Mouse (Mus musculus) thymus, adult 2 months (tissue): ENCODE measurements at regions not wholly inside any gene's neighbourhood (a gene's known extent, or its start where the extent isn't known, plus 50 kb on each side); places are given as distances from the start of the nearest gene placed in this dataset.

Experiments
- CTCF ChIP-seq: fragments of 200-500 bp; IDR thresholded peaks from 2 replicates; pipeline ENCODE4 v1.5.1; 2012; ENCODE audit warnings: mild to moderate bottlenecking, control low read depth, low read length, moderate library complexity, borderline replicate concordance; ENCODE audit not compliant: control insufficient read depth, poor library complexity, insufficient read depth; ENCODE audit errors: extremely low read depth
- POLR2A ChIP-seq: fragments of 200-500 bp; IDR thresholded peaks from 2 replicates; pipeline ENCODE4 v1.6.1; 2012; ENCODE audit warnings: mild to moderate bottlenecking, low read length, control low read depth, moderate library complexity; ENCODE audit not compliant: control insufficient read depth, poor library complexity, insufficient read depth; ENCODE audit errors: extremely low read depth

DNA sequence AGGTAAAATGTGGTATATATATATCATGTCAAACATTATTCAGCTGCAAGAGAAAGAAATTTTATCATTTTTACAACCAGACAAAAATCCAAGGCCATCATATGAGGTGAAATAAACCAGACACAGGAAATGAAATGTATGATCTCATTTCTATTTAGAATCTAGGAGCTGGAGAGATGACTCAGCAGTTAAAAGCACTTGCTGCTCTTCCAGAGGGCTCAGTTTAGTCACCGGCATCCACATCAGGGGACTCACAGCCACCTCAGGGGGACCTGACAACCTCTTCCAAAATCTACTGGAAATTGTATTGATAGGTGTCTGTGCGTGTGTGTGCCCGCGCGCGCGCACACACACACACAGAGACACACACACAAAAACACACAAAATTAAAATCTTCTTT is 98.3 kb downstream of the Polr2m start:
- TF ChIP-seq CTCF (no peak), POLR2A (no peak)
